Mouse (Mus musculus) ES-E14 (cell line): ENCODE results near the gene 9130213A22Rik. TPM values are rescaled to one million over a fixed set of nuclear protein-coding genes. Genes with fewer than 3 reads are reported as not detected.

Experiments used
- DNase-seq: peaks from one replicate; pipeline ENCODE4 v3.0.0-alpha.2; 2013; ENCODE audit warnings: low read depth, low spot score
- H3K27ac ChIP-seq: 2 replicates; pipeline ENCODE4 v1.5.1; 2012; ENCODE audit warnings: low read depth, mild to moderate bottlenecking, low read length, moderate library complexity, mixed read lengths; ENCODE audit not compliant: poor library complexity, insufficient read depth, severe bottlenecking
- H3K36me3 ChIP-seq: 2 replicates; pipeline ENCODE4 v1.6.1; 2012; ENCODE audit warnings: mild to moderate bottlenecking, low read length, moderate library complexity, mixed read lengths; ENCODE audit not compliant: control insufficient read depth, poor library complexity, insufficient read depth, severe bottlenecking
- H3K4me1 ChIP-seq, 2 experiments: fragments of 150-350 bp in 1 of 2; sonication (generic) in 1 of 2; 2 replicates each; pipeline ENCODE4 v1.6.1; 2012; ENCODE audit warnings: low read length in 2 of 2, mild to moderate bottlenecking in 1 of 2, mixed read lengths in 1 of 2; ENCODE audit not compliant: control insufficient read depth in 2 of 2, insufficient read depth in 2 of 2, poor library complexity in 1 of 2
- H3K4me3 ChIP-seq, 2 experiments: fragments of 150-350 bp in 1 of 2; sonication (generic) in 1 of 2; 2 replicates each; pipeline ENCODE4 v1.5.1; 2012; ENCODE audit warnings: low read length in 2 of 2, low read depth in 1 of 2, mild to moderate bottlenecking in 1 of 2, mixed read lengths in 1 of 2; ENCODE audit not compliant: insufficient read depth in 1 of 2, poor library complexity in 1 of 2, severe bottlenecking in 1 of 2
- H3K9ac ChIP-seq: 2 replicates; pipeline ENCODE4 v1.6.1; 2012; ENCODE audit warnings: low read depth, mild to moderate bottlenecking, low read length, mixed read lengths; ENCODE audit not compliant: poor library complexity, insufficient read depth, severe bottlenecking
- H3K9me3 ChIP-seq: fragments of 150-350 bp; sonication (generic); 2 replicates; pipeline ENCODE4 v1.6.1; 2012; ENCODE audit warnings: low read depth, mild to moderate bottlenecking, low read length; ENCODE audit not compliant: control insufficient read depth, insufficient read depth
- CHD2 ChIP-seq: IDR thresholded peaks from 2 replicates; pipeline ENCODE4 v1.6.1; 2014; ENCODE audit warnings: mild to moderate bottlenecking, low read depth, low read length, inconsistent platforms
- HCFC1 ChIP-seq: IDR thresholded peaks from 2 replicates; pipeline ENCODE4 v1.6.1; 2012; ENCODE audit warnings: low read length, inconsistent platforms, borderline replicate concordance; ENCODE audit not compliant: insufficient read depth
- MAFK ChIP-seq: IDR thresholded peaks from 2 replicates; pipeline ENCODE4 v1.6.1; 2014; ENCODE audit warnings: mild to moderate bottlenecking, low read depth, low read length, inconsistent platforms; ENCODE audit not compliant: insufficient read depth
- ZC3H11A ChIP-seq: IDR thresholded peaks from 2 replicates; pipeline ENCODE4 v1.6.1; 2012; ENCODE audit warnings: low read depth, mild to moderate bottlenecking, inconsistent platforms, low read length, borderline replicate concordance
- ZNF384 ChIP-seq: IDR thresholded peaks from 2 replicates; pipeline ENCODE4 v1.6.1; 2012; ENCODE audit warnings: low read depth, low read length, inconsistent platforms
- in situ Hi-C, 2 experiments: fragments of 600-800 bp; cut with MboI; formaldehyde crosslinking; loops; one replicate each; pipeline ENCODE4 v1.15.1; 2025; ENCODE audit warnings: low sequenced_read_pairs in 2 of 2, inconsistent platforms in 1 of 2; ENCODE audit not compliant: unreplicated experiment in 2 of 2
- total RNA-seq: library from RNA; depleted of rRNA; stranded (reverse); fragments of 300-350 nt; gene quantifications from 2 replicates; pipeline ENCODE4 v1.2.3, GENCODE M21; 2012; rRNA removed

Gene 9130213A22Rik
- total RNA-seq, 1 experiment: not detected

DNA sequence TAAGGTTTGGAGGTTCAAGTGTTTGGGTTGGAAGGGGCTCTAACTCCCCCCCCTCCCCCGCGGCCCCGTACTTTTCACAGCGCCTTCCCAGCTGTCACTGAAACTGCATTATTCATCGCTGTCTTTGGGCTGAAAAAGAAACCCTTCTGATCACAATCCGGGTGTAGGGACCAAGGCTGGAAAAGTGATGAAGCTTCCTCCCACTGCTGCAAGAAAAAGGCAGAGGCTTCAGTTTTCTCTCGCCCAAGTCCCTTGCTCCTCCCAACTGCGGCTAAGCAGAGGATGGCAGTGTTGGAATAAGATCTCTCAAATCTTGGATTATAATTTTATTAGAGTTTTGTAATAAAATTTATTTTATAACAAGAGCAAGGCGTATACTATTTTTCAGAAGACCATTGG, 49.7 kb downstream of the 9130213A22Rik start:
- no peak for TF ChIP-seq MAFK
- no peak for TF ChIP-seq HCFC1
- TF ChIP-seq CHD2: no peak
- no peak for TF ChIP-seq ZC3H11A
- no peak for TF ChIP-seq ZNF384
- in situ Hi-C loops: no loop called here
- DNase-seq: no peak
- peaks cover 0 to 11% of the 10 kb centered on the region in 2 experiments; a peak in 2 of 4 replicates for H3K4me1 ChIP-seq
- no peaks in the 10 kb centered on the region for H3K36me3 ChIP-seq
- peak overlapping the region; percentile 38; the same call in 1 of the 2 replicates for H3K27ac ChIP-seq
- peak overlapping the region; percentile 53; the same call in 1 of the 2 replicates for H3K9ac ChIP-seq
- H3K9me3 ChIP-seq: no peaks in the 10 kb centered on the region
- H3K4me3 ChIP-seq: peak overlapping the region; percentile 1 to 19; a peak in 3 of 4 replicates

DNA sequence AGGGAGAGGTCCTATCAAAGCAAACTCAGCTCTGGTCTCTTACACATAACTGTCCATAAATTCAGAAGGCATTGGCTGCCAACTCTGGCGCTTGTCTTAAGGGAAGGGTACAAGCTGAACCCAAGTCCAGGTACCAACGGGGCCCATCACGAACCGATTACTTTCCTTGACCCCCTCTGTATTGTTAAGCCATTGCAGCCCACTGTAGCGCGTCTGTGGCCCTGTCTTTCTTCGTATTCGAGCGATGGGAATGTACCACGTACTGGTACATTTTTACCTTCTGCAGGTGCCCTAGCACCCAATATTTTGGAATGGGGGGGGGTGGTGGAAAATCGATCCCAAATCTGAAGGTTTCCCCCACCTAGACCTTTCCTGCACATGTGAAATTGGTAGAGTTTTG, 50.2 kb downstream of the 9130213A22Rik start:
- H3K4me3 ChIP-seq: no peak overlapping the region
- no peak for DNase-seq
- TF ChIP-seq HCFC1 (no peak), ZNF384 (no peak), ZC3H11A (no peak), MAFK (no peak), CHD2 (no peak)
- peaks cover 2 to 8% of the 10 kb centered on the region in 2 experiments; a peak in 2 of 4 replicates for H3K4me1 ChIP-seq
- H3K9me3 ChIP-seq: no peaks in the 10 kb centered on the region
- H3K36me3 ChIP-seq: no peaks in the 10 kb centered on the region
- H3K27ac ChIP-seq: no peak overlapping the region
- in situ Hi-C loops: no loop called here
- 0 out of 2 replicates have a peak overlapping the region, but pooled peaks have one; percentile 53 for H3K9ac ChIP-seq

DNA sequence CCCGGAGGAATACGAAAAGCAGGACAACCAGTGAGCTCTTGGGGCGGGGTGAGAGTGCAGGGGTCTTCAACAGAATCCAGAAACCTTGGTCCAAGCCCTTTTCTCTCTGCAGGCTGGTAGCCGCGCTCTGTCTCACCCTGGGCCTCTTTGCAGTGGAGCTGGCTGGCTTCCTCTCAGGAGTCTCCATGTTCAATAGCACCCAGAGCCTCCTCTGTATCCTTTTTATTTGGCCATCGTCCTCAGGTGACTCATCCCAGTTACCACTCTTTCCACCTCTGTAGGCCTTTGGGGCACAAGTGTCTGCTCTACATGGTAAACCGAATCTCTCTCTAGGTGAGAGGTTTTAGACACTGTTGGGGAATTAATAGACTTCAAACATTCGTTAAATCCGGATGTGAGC, 51.1 kb downstream of the 9130213A22Rik start:
- no peak for TF ChIP-seq ZC3H11A
- TF ChIP-seq CHD2: no peak
- TF ChIP-seq ZNF384: no peak
- no peak for TF ChIP-seq MAFK
- no peak for TF ChIP-seq HCFC1
- Histone ChIP-seq H3K4me1 (peaks cover 5 to 8% of the 10 kb centered on the region in 2 experiments; a peak in 2 of 4 replicates), H3K9me3 (no peaks in the 10 kb centered on the region), H3K36me3 (no peaks in the 10 kb centered on the region), H3K27ac (no peak overlapping the region), H3K4me3 (peak overlapping the region; percentile 69 to 80), H3K9ac (peak overlapping the region; percentile 79)
- in situ Hi-C loops: no loop called here
- no peak for DNase-seq

DNA sequence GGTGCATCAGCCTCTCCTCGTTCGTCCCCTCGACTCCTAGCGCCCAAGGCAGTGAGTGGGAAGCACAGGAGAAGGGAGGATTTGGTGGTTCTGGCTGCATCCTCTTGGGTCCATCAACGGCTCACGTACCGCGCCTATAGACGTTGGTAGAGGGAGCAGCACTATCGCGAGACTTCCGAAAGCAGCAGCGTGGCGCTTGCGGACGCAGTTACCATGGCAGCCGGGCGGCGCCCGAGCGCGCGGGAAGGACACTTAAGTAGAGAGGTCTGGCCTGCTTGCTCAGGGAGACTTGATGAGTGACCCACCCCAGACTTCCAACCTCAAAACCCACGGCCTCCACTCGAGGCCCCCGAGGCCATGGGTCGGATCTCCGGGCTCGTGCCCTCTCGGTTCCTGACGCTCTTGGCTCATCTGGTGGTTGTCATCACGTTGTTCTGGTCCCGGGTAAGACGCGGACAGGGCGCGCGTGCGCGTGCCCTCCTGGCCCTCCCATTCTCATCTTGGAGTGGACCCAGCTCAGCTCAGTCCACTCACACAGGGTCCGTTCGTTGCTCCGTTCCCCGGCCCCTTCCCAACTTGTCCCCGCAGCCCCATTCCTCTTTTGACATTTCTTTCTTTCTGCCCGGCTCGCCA, 51.7 kb downstream of the 9130213A22Rik start, which contains the start of gene Tmem107:
Gene Tmem107 (plus strand): TSS at position 217 of the 633 bp plus-strand sequence.
- Histone ChIP-seq H3K9ac (peak within 1 kb of the TSS; percentile 84), H3K4me3 (peak within 1 kb of the TSS; percentile 69 to 80), H3K9me3 (no peaks in the 10 kb centered on the region), H3K36me3 (no peaks in the 10 kb centered on the region), H3K4me1 (peaks cover 5 to 8% of the 10 kb centered on the region in 2 experiments; a peak in 2 of 4 replicates), H3K27ac (peak within 1 kb of the TSS; percentile 5)
- TF ChIP-seq HCFC1: peak; percentile 51; the same call in 1 of the 2 replicates
- TF ChIP-seq ZNF384: no peak
- TF ChIP-seq ZC3H11A: no peak
- TF ChIP-seq MAFK: no peak
- TF ChIP-seq CHD2: peak; percentile 98
- peak; percentile 83 for DNase-seq
- in situ Hi-C loops: no loop called here

DNA sequence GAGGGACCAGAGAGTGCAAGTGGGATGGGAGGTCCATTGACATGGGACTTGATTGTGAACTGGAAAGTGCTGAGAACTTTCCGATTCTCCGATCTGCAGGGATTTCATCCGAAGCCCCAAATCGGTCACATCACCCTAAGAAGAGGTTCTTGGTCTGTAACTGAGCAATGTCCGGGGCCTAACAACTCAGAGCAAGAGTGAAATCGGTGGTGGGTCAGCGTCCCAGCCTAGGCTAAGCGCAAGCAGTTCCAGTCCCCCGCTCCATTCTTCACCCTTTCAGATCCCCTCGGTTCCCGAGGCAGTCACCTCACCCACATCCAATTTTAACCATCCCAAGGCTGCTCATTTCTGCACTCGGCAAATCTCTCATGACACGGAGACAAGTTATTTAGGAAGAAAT, 52.3 kb downstream of the 9130213A22Rik start:
- in situ Hi-C loops: no loop called here
- DNase-seq: no peak

More for the DNA sequence above, 52.3 kb downstream of the 9130213A22Rik start:
- peak overlapping the region; percentile 84 for H3K9ac ChIP-seq
- H3K36me3 ChIP-seq: no peaks in the 10 kb centered on the region
- H3K4me3 ChIP-seq: peak overlapping the region; percentile 69 to 80
- no peaks in the 10 kb centered on the region for H3K9me3 ChIP-seq
- TF ChIP-seq HCFC1: no peak; the same call in 1 of the 2 replicates
- TF ChIP-seq ZNF384: no peak
- no peak for TF ChIP-seq ZC3H11A
- peaks cover 5 to 8% of the 10 kb centered on the region in 2 experiments; a peak in 2 of 4 replicates for H3K4me1 ChIP-seq
- peak overlapping the region; percentile 5 for H3K27ac ChIP-seq

Other genes with a start within 250 kb of the 9130213A22Rik start
- gene Rnf222, start 234.0 kb downstream of the 9130213A22Rik start, total RNA-seq: 0.09 TPM in 1 of 2 replicates, not detected in the other
- 2,753 and 2,889 TPM in 2 replicates for gene Rpl26, start 221.0 kb downstream of the 9130213A22Rik start, total RNA-seq
- gene Odf4, start 195.5 kb downstream of the 9130213A22Rik start, total RNA-seq: not detected in 2 replicates
- gene Arhgef15, start 165.1 kb downstream of the 9130213A22Rik start, total RNA-seq: 2.5 and 3.1 TPM in 2 replicates
- 2.7 and 3.3 TPM in 2 replicates for gene Slc25a35, start 154.5 kb downstream of the 9130213A22Rik start, total RNA-seq
- 90.7 and 107 TPM in 2 replicates for gene Rangrf, start 147.4 kb downstream of the 9130213A22Rik start, total RNA-seq
- gene Pfas, start 114.1 kb downstream of the 9130213A22Rik start, total RNA-seq: 119 and 149 TPM in 2 replicates
- 50.9 and 79.5 TPM in 2 replicates for gene Ctc1, start 106.7 kb downstream of the 9130213A22Rik start, total RNA-seq
- 71.7 and 81.1 TPM in 2 replicates for gene Aurkb, start 76.9 kb downstream of the 9130213A22Rik start, total RNA-seq
- 4.5 and 6.2 TPM in 2 replicates for gene Borcs6, start 62.9 kb downstream of the 9130213A22Rik start, total RNA-seq
- gene Tmem107, start 51.8 kb downstream of the 9130213A22Rik start, total RNA-seq: 38.6 and 38.8 TPM in 2 replicates
- gene Vamp2, start 34.1 kb downstream of the 9130213A22Rik start, total RNA-seq: 7.1 and 9.0 TPM in 2 replicates
- 6.0 and 8.6 TPM in 2 replicates for gene Per1, start 27.4 kb downstream of the 9130213A22Rik start, total RNA-seq
- not detected in 2 replicates for gene Hes7, start 2.2 kb downstream of the 9130213A22Rik start, total RNA-seq
- gene Aloxe3, start 3.3 kb upstream of the 9130213A22Rik start, total RNA-seq: 0.49 and 1.4 TPM in 2 replicates
- gene Alox12b, start 34.4 kb upstream of the 9130213A22Rik start, total RNA-seq: 0.21 and 0.22 TPM in 2 replicates
- gene Alox8, start 75.3 kb upstream of the 9130213A22Rik start, total RNA-seq: 0.85 and 1.6 TPM in 2 replicates
- 0.05 and 0.09 TPM in 2 replicates for gene Gucy2e, start 114.4 kb upstream of the 9130213A22Rik start, total RNA-seq
- gene Cntrob, start 201.2 kb upstream of the 9130213A22Rik start, total RNA-seq: 23.0 and 27.4 TPM in 2 replicates
- gene Trappc1, start 201.4 kb upstream of the 9130213A22Rik start, total RNA-seq: 44.1 and 62.2 TPM in 2 replicates
- gene Kcnab3, start 203.7 kb upstream of the 9130213A22Rik start, total RNA-seq: 1.6 and 2.2 TPM in 2 replicates
- 1.3 and 1.8 TPM in 2 replicates for gene Rnf227, start 217.9 kb upstream of the 9130213A22Rik start, total RNA-seq
- 21.6 and 27.0 TPM in 2 replicates for gene Chd3, start 246.8 kb upstream of the 9130213A22Rik start, total RNA-seq